Mouse (Mus musculus) CH12.LX (cell line): ENCODE measurements around the gene Rab17. TPM values are rescaled to one million over a fixed set of nuclear protein-coding genes. Genes with fewer than 3 reads are reported as not detected.

ENCODE experiments used
- DNase-seq: peaks from one replicate; pipeline ENCODE4 v3.0.0-alpha.2; 2013; ENCODE audit errors: extremely low read depth
- H3K27ac ChIP-seq: 2 replicates; pipeline ENCODE4 v1.5.1; 2012; ENCODE audit warnings: low read depth, mild to moderate bottlenecking, control low read depth, moderate library complexity; ENCODE audit not compliant: insufficient read depth
- H3K27me3 ChIP-seq: replicated peaks from 2 replicates; pipeline ENCODE3; 2012; ENCODE audit warnings: inconsistent platforms
- H3K36me3 ChIP-seq, 2 experiments: replicated peaks in 1 of 2; 2 replicates each; pipeline versions ENCODE3 to v1.6.1; 2012; ENCODE audit warnings: inconsistent platforms in 1 of 2, low read length in 1 of 2, mild to moderate bottlenecking in 1 of 2, mixed read lengths in 1 of 2, moderate library complexity in 1 of 2; ENCODE audit not compliant: control insufficient read depth in 1 of 2, insufficient read depth in 1 of 2
- H3K4me1 ChIP-seq, 2 experiments: 2 replicates each; pipeline ENCODE4 v1.6.1; 2012; ENCODE audit warnings: inconsistent platforms in 1 of 2, moderate library complexity in 1 of 2; ENCODE audit not compliant: insufficient read depth in 2 of 2, control insufficient read depth in 1 of 2
- H3K4me2 ChIP-seq: 2 replicates; pipeline ENCODE4 v1.6.1; 2012; ENCODE audit warnings: low read depth, mild to moderate bottlenecking, control low read depth; ENCODE audit not compliant: poor library complexity, insufficient read depth, severe bottlenecking
- H3K4me3 ChIP-seq, 3 experiments: fragments of 150-350 bp in 1 of 3; sonication (generic) in 1 of 3; replicated peaks in 1 of 3; 2 replicates each; pipeline versions ENCODE3 to v1.5.1; 2011 to 2012; ENCODE audit warnings: low read depth in 2 of 3, low read length in 2 of 3, mild to moderate bottlenecking in 2 of 3, moderate library complexity in 2 of 3, control low read depth in 1 of 3, improper control_type of control experiment in 1 of 3, inconsistent platforms in 1 of 3, mixed read lengths in 1 of 3; ENCODE audit not compliant: poor library complexity in 1 of 3
- H3K79me2 ChIP-seq: replicated peaks from 2 replicates; pipeline ENCODE4 v1.6.1; 2012; ENCODE audit warnings: mild to moderate bottlenecking, moderate library complexity; ENCODE audit not compliant: control insufficient read depth, poor library complexity, insufficient read depth, severe bottlenecking; ENCODE audit errors: extremely low read depth
- H3K9ac ChIP-seq: 2 replicates; pipeline ENCODE4 v1.6.1; 2012; ENCODE audit warnings: low read depth, mild to moderate bottlenecking, control low read depth, moderate library complexity; ENCODE audit not compliant: insufficient read depth
- H3K9me3 ChIP-seq: replicated peaks from 2 replicates; pipeline ENCODE3; 2012; ENCODE audit warnings: low read length, inconsistent platforms, mixed read lengths
- BHLHE40 ChIP-seq: IDR thresholded peaks from 2 replicates; pipeline ENCODE4 v1.6.1; 2011; ENCODE audit warnings: mild to moderate bottlenecking, low read depth, low read length, improper control_type of control experiment
- CHD1 ChIP-seq: IDR thresholded peaks from 2 replicates; pipeline ENCODE4 v1.6.1; 2012; ENCODE audit warnings: low read depth, low read length, improper control_type of control experiment, inconsistent platforms
- CHD2 ChIP-seq: IDR thresholded peaks from 2 replicates; pipeline ENCODE4 v1.6.1; 2011; ENCODE audit warnings: low read length, improper control_type of control experiment
- ELF1 ChIP-seq: IDR thresholded peaks from 2 replicates; pipeline ENCODE4 v1.6.1; 2014; ENCODE audit warnings: low read depth, mild to moderate bottlenecking, inconsistent platforms, low read length, improper control_type of control experiment
- EP300 ChIP-seq: IDR thresholded peaks from 2 replicates; pipeline ENCODE4 v1.6.1; 2011; ENCODE audit warnings: low read length, improper control_type of control experiment
- ETS1 ChIP-seq: conservative IDR thresholded peaks from 2 replicates; pipeline ENCODE4 v1.6.1; 2012; ENCODE audit warnings: low read depth, mild to moderate bottlenecking, inconsistent platforms, low read length, improper control_type of control experiment, moderate library complexity
- GABPA ChIP-seq: IDR thresholded peaks from 2 replicates; pipeline ENCODE4 v1.6.1; 2012; ENCODE audit warnings: low read depth, low read length, improper control_type of control experiment, inconsistent platforms; ENCODE audit not compliant: insufficient replicate concordance
- HCFC1 ChIP-seq: IDR thresholded peaks from 2 replicates; pipeline ENCODE4 v1.6.1; 2012; ENCODE audit warnings: low read depth, mild to moderate bottlenecking, inconsistent platforms, low read length, improper control_type of control experiment
- IRF4 ChIP-seq: IDR thresholded peaks from 2 replicates; pipeline ENCODE4 v1.6.1; 2014; ENCODE audit warnings: low read depth, mild to moderate bottlenecking, inconsistent platforms, low read length, improper control_type of control experiment
- JUN ChIP-seq: IDR thresholded peaks from 2 replicates; pipeline ENCODE4 v1.6.1; 2011; ENCODE audit warnings: low read depth, mild to moderate bottlenecking, low read length, improper control_type of control experiment, moderate library complexity; ENCODE audit not compliant: insufficient read depth
- JUND ChIP-seq: conservative IDR thresholded peaks from 2 replicates; pipeline ENCODE4 v1.6.1; 2011; ENCODE audit warnings: low read depth, low read length, improper control_type of control experiment
- KAT2A ChIP-seq: IDR thresholded peaks from 2 replicates; pipeline ENCODE4 v1.6.1; 2012; ENCODE audit warnings: low read length, improper control_type of control experiment, inconsistent platforms; ENCODE audit not compliant: insufficient replicate concordance
- MAFK ChIP-seq: IDR thresholded peaks from 2 replicates; pipeline ENCODE4 v1.6.1; 2011; ENCODE audit warnings: low read length, improper control_type of control experiment; ENCODE audit not compliant: insufficient replicate concordance
- MAX ChIP-seq: IDR thresholded peaks from 2 replicates; pipeline ENCODE4 v1.6.1; 2011; ENCODE audit warnings: low read length, improper control_type of control experiment
- MAZ ChIP-seq: IDR thresholded peaks from 2 replicates; pipeline ENCODE4 v1.6.1; 2012; ENCODE audit warnings: low read depth, mild to moderate bottlenecking, inconsistent platforms, low read length, improper control_type of control experiment, moderate library complexity
- MEF2A ChIP-seq: IDR thresholded peaks from 2 replicates; pipeline ENCODE4 v1.6.1; 2014; ENCODE audit warnings: low read depth, mild to moderate bottlenecking, inconsistent platforms, low read length, improper control_type of control experiment, borderline replicate concordance
- MYC ChIP-seq: IDR thresholded peaks from 2 replicates; pipeline ENCODE4 v1.6.1; 2011; ENCODE audit warnings: low read depth, mild to moderate bottlenecking, improper control_type of control experiment, low read length
- NELFE ChIP-seq: IDR thresholded peaks from 2 replicates; pipeline ENCODE4 v1.6.1; 2011; ENCODE audit warnings: low read depth, low read length, improper control_type of control experiment
- NRF1 ChIP-seq: IDR thresholded peaks from 2 replicates; pipeline ENCODE4 v1.6.1; 2014; ENCODE audit warnings: low read depth, mild to moderate bottlenecking, inconsistent platforms, low read length, improper control_type of control experiment, moderate library complexity
- PAX5 ChIP-seq: IDR thresholded peaks from 2 replicates; pipeline ENCODE4 v1.6.1; 2012; ENCODE audit warnings: low read length, inconsistent platforms, mixed read lengths
- RAD21 ChIP-seq: IDR thresholded peaks from 2 replicates; pipeline ENCODE4 v1.6.1; 2011; ENCODE audit warnings: low read depth, mild to moderate bottlenecking, low read length, improper control_type of control experiment, moderate library complexity
- RCOR1 ChIP-seq: conservative IDR thresholded peaks from 2 replicates; pipeline ENCODE4 v1.6.1; 2012; ENCODE audit warnings: low read depth, mild to moderate bottlenecking, inconsistent platforms, low read length, improper control_type of control experiment
- SIN3A ChIP-seq: IDR thresholded peaks from 2 replicates; pipeline ENCODE4 v1.6.1; 2012; ENCODE audit warnings: low read length, improper control_type of control experiment, inconsistent platforms
- SMC3 ChIP-seq: IDR thresholded peaks from 2 replicates; pipeline ENCODE4 v1.6.1; 2011; ENCODE audit warnings: low read depth, low read length, improper control_type of control experiment
- TBP ChIP-seq: conservative IDR thresholded peaks from 2 replicates; pipeline ENCODE4 v1.6.1; 2011; ENCODE audit warnings: low read depth, low read length, improper control_type of control experiment
- UBTF ChIP-seq: IDR thresholded peaks from 2 replicates; pipeline ENCODE4 v1.6.1; 2012; ENCODE audit warnings: low read depth, mild to moderate bottlenecking, inconsistent platforms, low read length, improper control_type of control experiment, moderate library complexity
- USF1 ChIP-seq: IDR thresholded peaks from 2 replicates; pipeline ENCODE4 v1.6.1; 2014; ENCODE audit warnings: low read depth, mild to moderate bottlenecking, inconsistent platforms, low read length, improper control_type of control experiment
- USF2 ChIP-seq: conservative IDR thresholded peaks from 2 replicates; pipeline ENCODE4 v1.6.1; 2011; ENCODE audit warnings: low read depth, low read length, improper control_type of control experiment
- dilution Hi-C: fragments of 300-500 bp; cut with MboI; formaldehyde crosslinking; loops from 2 replicates; pipeline ENCODE4 v1.14.3; 2020; ENCODE audit warnings: low sequenced_read_pairs; ENCODE audit not compliant: extremely low pct_unique_long_range_greater_than_20kb, extremely low pct_ligation_motif_present
- in situ Hi-C: fragments of 300-500 bp; cut with MboI; formaldehyde crosslinking; loops from 3 replicates; pipeline ENCODE4 v1.14.3; 2019; ENCODE audit warnings: low sequenced_read_pairs, low pct_ligation_motif_present, low pct_unique_long_range_greater_than_20kb, mixed read lengths
- polyA plus RNA-seq: library from polyadenylated mRNA; unstranded; fragments of >175 nt; gene quantifications from 2 replicates; pipeline ENCODE4 v1.2.1, GENCODE M21; 2012; ENCODE audit warnings: low read depth; ENCODE audit not compliant: insufficient read length
- total RNA-seq, 2 experiments: library from RNA; depleted of rRNA; stranded (reverse); fragments of 300-350 nt in 1 of 2; fragments of >200 nt in 1 of 2; gene quantifications; 2 replicates each; pipeline ENCODE4 v1.2.3; 2012 to 2014

The Rab17 gene
- total and polyA plus RNA-seq, 3 experiments: 0.15 to 0.64 (median 0.59) TPM

GRCm38 (mm10) chr1:90951670-90952069, 17.8 kb downstream of the Rab17 start:
- H3K9me3 ChIP-seq: no peaks in the 10 kb centered on the region
- H3K27me3 ChIP-seq: peaks cover 67% of the 10 kb centered on the region
- no peak for DNase-seq
- H3K36me3 ChIP-seq: no peaks in the 10 kb centered on the region
- H3K27ac ChIP-seq: no peak overlapping the region
- dilution Hi-C loops (no loop called here), in situ Hi-C loops (loop anchor here (10.0 kb wide), 1 partner anchor 307 kb away; no protein-coding TSS in a partner anchor)
- no peaks in the 10 kb centered on the region for H3K79me2 ChIP-seq
- H3K4me2 ChIP-seq: no peak overlapping the region
- no peak overlapping the region for H3K9ac ChIP-seq
- no peaks in the 10 kb centered on the region for H3K4me1 ChIP-seq
- no peak overlapping the region for H3K4me3 ChIP-seq
- TF ChIP-seq RAD21 (no peak), CHD2 (no peak), ETS1 (no peak), UBTF (no peak), MAZ (no peak), MYC (no peak), USF2 (no peak), MAX (no peak), MEF2A (no peak), TBP (no peak), JUN (no peak), PAX5 (no peak), HCFC1 (no peak), NELFE (no peak), KAT2A (no peak), GABPA (no peak)

DNA sequence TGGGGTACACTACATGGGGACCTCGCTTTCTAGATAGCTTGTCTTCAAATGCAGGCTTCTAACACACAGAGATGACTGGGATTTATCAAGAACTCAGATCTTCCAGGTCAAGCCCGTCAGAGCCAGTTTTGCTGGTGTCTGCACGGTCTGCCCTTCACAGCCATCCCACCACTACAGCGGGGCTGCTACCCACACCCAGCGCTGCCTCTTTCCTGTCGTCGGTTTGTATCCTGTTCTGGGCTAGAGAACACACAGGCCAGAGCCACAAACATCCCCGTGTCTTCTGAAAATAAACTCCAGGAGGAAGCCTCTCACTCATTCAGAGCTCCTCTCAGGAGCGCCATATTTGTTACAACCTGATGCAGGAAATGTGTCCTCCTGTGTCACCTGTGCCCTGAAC, 20.2 kb downstream of the Rab17 start:
- H3K4me1 ChIP-seq: no peaks in the 10 kb centered on the region
- H3K9me3 ChIP-seq: no peaks in the 10 kb centered on the region
- TF ChIP-seq MAX: no peak
- no peak for TF ChIP-seq CHD1
- TF ChIP-seq SIN3A: no peak
- no peak for TF ChIP-seq NRF1
- no peak for TF ChIP-seq USF1
- TF ChIP-seq HCFC1: no peak
- TF ChIP-seq EP300: no peak
- TF ChIP-seq UBTF: no peak
- no peak for TF ChIP-seq MAZ
- no peak for TF ChIP-seq JUND
- no peak for TF ChIP-seq USF2
- no peak for TF ChIP-seq BHLHE40
- no peak for TF ChIP-seq ELF1
- TF ChIP-seq RCOR1: no peak
- TF ChIP-seq MAFK: no peak
- TF ChIP-seq MYC: no peak
- TF ChIP-seq RAD21: no peak
- no peak for TF ChIP-seq IRF4
- TF ChIP-seq SMC3: no peak
- TF ChIP-seq, all 38 proteins: peak for 0
- no peak overlapping the region for H3K4me2 ChIP-seq
- H3K36me3 ChIP-seq: no peaks in the 10 kb centered on the region
- no peak overlapping the region for H3K9ac ChIP-seq
- dilution Hi-C loops (no loop called here), in situ Hi-C loops (no loop called here)
- H3K27ac ChIP-seq: no peak overlapping the region
- H3K79me2 ChIP-seq: no peaks in the 10 kb centered on the region
- no peak for DNase-seq
- no peak overlapping the region for H3K4me3 ChIP-seq
- H3K27me3 ChIP-seq: peaks cover 78% of the 10 kb centered on the region
